Mouse (Mus musculus): ENCODE results near the gene Spata31d1d. TPM values are rescaled to one million over a fixed set of nuclear protein-coding genes. Genes with fewer than 3 reads are reported as not detected.

The Spata31d1d gene
- total RNA-seq, 2 experiments from 2014 or later: not detected

- DNase-seq (ENCODE audit: extremely low spot score in 1 of 2, low spot score in 1 of 2): no peak
These were observed 46.3 kb downstream of the Spata31d1d start for GRCm38 (mm10) chr13:59685236-59685635.

- DNase-seq (ENCODE audit: extremely low spot score in 1 of 2, low spot score in 1 of 2): no peak
These were observed 48.9 kb downstream of the Spata31d1d start for GRCm38 (mm10) chr13:59682629-59683028.

- DNase-seq (ENCODE audit: extremely low spot score in 1 of 2, low spot score in 1 of 2): no peak
These were observed 51.6 kb downstream of the Spata31d1d start for GRCm38 (mm10) chr13:59679908-59680307.

- DNase-seq (ENCODE audit: extremely low spot score in 1 of 2, low spot score in 1 of 2): no peak
These were observed 52.2 kb downstream of the Spata31d1d start for GRCm38 (mm10) chr13:59679306-59679705.

GRCm38 (mm10) chr13:59676316-59677229 is 55.0 kb downstream of the Spata31d1d start:
- DNase-seq (ENCODE audit: extremely low spot score in 1 of 2, low spot score in 1 of 2): no peak

Other genes starting within 250 kb of the Spata31d1d start
- 100 to 1,000 TPM; 351 to 374 TPM for gene Agtpbp1, start 146.5 kb downstream of the Spata31d1d start, total RNA-seq (2021)
- gene Naa35, start 146.5 kb downstream of the Spata31d1d start, total RNA-seq (2021): 100 to 1,000 TPM in 1 of 2 experiments, 10 to 100 TPM in 1; 99.1 to 103 TPM
- gene Golm1, start 55.9 kb downstream of the Spata31d1d start, total RNA-seq (2021): 10 to 100 TPM; 54.3 to 62.7 TPM
- not detected for gene 4921517D22Rik, start 37.6 kb downstream of the Spata31d1d start, total RNA-seq (2021)
- gene Spata31d1a, start 21.4 kb downstream of the Spata31d1d start, total RNA-seq (2021): under 1 TPM; 0.27 to 0.38 TPM
- gene Spata31d1b, start 19.5 kb downstream of the Spata31d1d start, total RNA-seq (2021): under 1 TPM; 0.12 to 0.14 TPM
- under 1 TPM; 0.45 to 0.66 TPM for gene 1700014D04Rik, start 15.0 kb upstream of the Spata31d1d start, total RNA-seq (2021)
- 100 to 1,000 TPM; 129 to 152 TPM for gene Isca1, start 38.1 kb upstream of the Spata31d1d start, total RNA-seq (2021)
- gene Gm49354, start 50.5 kb upstream of the Spata31d1d start, total RNA-seq (2021): not detected
- gene Tut7, start 91.4 kb upstream of the Spata31d1d start, total RNA-seq (2021): 10 to 100 TPM; 59.0 to 64.0 TPM